Mouse (Mus musculus) skeletal muscle tissue, adult 2 months (tissue): ENCODE results near the gene Ccr6.
"Not testable (repeated sequence)": the region's sequence is repeated elsewhere in the genome, so short reads cannot be mapped to it uniquely, and the experiment has no call there.

Experiments
- DNase-seq: peaks from one replicate; pipeline ENCODE4 v3.0.0-alpha.2; 2012; ENCODE audit warnings: low read depth, low spot score

Ccr6 gene

DNA sequence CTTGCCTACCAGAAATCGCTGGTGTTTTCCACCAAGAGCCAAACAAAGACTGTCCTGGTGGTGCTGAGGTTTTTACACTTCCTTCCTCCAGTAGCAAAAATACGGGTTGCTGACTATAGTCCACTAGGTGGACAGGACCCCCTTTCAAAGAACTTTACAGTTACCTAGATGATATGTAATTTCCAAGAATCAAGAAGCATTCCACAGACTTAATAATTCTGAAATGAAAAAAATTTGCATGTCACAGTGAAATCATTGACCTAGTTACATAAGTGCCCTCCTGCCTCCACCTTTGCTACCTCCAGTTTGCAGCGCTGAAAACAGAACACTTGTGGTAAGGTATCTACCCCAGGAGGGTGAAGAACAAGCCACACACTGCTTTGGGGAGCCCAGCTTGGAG, at the start of gene Ccr6:
TSS of gene Ccr6 (plus strand) at position 301 of the 400 bp plus-strand sequence.
- DNase-seq: no peak

DNA sequence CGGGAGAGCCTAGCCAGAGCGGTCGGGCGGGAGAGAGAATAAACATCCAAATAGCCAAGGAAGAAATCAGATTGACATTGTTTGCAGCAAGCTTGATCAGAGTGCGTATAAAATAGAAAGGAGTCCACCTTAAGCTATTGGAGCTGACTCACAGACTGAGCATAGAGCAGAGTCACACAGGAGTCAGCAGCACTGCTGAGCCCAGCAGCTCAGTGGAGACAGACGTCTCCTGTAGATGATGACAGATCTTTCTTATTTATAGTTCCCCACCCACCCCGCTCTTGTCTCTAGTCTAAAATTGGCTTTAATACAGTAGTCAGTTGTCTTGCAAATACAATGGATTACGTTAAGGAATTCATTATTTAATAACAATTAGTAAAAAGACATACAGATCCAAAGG, 42.2 kb upstream of the Ccr6 start:
- no peak for DNase-seq

DNA sequence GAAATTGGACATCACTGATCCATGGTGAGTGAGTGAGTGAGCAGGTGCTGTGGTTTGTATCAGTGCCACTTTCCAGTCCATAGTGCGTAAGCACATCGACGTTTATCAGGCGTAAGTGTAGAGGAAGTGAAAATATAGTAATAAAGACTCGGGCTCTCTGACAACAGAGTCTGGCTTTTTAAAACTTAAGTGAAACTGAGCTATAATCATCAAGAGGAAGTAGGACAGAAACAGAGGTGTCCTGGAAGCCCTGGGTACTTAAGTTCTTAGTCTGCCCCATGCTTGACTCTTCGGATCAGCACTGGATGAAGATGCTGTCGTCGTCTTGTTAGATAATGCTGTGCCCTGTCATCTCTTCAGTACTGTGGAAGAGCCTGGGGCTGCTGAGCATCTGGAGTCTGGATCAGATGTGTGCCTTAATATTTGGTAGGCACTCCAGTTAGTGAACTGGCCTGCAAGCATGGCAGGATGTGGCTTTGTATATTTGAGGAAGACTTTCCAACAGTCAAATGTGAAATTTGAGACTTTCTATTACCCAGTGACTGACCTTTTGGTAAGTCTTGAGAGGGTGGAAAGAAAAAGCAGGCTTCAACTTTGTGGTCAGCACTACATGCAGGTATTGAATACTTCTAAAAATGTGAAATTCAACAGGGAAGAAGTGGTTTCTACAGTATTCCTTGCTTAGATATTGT, 40.0 kb upstream of the Ccr6 start:
- peak; percentile 31 for DNase-seq

DNA sequence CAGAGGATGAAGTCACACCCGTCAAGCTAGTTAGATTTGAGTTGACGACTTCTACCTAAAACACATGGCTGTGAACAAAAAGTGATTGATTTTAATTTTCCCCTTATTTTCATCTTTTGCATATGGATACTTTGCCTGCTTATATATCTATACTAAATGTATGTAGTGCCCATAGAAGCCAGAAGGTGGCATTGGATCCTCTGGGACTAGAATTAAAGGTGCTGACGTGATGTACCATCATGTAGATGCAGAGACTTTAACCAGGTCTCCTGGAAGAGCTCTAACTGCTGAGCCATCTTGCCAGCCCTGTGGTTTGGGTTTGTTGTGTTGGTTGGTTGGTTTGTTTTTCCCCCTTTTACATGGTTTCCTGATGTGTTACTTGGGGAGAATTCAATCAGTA, 38.2 kb upstream of the Ccr6 start:
- DNase-seq: no peak

DNA sequence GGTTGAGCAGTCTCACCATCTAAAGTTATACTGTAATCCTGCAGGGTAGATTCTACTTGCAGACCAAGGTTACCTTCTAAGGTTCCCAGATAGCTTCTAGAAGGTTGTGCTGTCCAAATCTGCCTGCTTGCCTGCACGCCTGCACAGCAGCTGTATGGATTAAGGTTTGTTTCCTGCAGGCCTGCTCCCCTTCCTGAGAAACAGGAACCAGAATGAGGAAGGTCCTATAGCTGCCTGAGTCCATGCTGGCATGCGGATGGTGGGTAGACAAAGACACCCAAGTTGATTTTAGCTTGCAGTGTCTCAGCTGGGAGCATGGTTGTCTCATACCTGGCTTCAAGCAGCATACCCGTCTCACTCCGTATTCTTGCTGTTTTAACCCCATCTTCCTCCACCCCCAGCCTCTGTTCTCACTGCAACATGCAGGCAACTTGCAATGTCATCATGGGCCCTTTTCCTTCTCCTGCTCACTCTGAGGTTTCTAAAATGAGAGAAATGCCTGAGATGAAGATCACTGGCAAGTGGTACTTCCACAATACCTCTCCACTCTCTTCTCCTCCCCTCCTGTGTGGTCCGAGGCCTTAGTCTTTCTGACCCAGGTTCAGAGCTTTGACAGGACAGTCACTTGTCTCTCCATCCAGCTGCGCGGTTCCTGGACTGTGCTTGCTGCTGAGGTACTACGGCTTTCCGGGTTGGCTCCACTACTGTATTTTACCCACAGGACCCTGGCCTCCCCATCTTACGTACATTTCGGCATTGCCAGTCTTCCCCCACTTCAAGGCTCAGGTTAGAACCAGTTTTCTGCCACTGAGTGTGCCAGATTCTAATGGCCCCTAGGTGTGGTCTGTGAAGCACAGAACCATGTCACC, 36.5 kb upstream of the Ccr6 start:
- peak; percentile 8 for DNase-seq

DNA sequence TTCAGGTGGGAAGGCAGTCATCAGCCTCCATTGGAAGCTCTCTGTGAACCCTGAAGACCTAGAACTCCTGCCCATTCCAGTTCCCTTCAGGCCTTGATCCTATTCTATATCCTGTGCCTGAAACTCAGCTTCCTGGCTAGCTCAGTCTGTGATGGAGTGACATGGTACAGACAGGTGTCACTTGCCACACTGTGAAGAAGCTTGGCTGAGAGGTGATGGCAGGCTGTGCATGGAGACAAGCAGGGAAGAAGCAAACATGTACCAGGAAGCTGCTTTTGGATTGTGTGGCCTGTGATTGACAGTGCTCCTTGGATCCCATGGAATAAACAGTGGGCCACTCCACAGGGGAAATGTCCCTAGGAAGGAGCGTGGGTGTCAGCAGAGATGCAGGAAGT, 35.9 kb upstream of the Ccr6 start:
- DNase-seq: no peak

DNA sequence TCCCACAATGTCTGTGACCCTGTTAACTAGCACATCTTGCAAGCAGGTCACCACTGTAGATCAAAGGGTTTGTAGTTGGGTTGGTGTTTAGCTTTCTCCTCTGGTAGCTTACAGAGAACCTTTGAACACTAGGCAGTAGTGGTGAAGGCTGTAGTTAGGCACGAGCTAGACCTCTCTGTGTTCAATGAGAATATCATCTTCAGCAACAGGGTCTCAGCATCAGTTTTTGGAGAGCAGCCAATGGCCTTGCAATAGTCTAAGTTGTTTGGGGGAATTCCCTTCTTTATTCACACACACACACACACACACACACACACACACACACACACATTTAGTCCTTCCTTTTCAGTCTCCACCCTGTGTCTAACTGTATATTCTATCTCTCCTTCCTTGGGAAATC, 32.4 kb upstream of the Ccr6 start:
- no peak for DNase-seq

DNA sequence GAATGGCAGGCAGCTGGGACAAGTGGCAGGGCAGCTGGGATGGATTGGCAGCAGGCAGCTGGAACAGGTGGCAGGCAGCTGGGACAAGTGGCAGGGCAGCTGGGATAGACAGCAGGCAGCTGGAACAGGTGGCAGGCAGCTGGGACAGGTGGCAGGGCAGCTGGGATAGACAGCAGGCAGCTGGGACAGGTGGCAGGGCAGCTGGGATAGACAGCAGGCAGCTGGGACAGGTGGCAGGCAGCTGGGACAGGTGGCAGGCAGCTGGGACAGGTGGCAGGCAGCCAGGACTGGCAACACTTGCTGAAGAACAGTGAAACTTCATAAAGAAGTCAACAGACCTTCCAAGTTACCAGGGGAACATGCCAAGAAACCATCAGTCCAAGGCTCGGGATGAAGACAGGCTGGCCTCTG, 30.6 kb upstream of the Ccr6 start:
- DNase-seq: not testable (repeated sequence)

DNA sequence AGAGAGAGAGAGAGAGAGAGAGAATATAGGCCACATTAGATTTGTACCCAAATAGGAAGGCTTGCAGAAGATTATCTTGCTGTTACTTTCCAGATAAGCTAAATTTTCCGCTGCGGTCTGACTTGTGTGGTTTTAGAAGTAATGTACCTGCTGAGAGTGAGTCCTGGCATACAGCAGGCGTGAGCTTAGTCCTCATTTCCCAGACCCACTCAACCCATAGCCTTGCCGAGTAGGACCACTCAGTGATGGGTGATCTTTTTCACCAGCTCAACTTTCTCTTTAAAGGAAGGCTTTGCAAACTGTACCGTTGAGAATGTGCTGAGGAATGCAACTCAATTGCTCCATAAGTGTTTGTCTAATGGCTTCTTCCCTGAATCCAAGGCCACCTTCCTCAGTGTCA, 29.2 kb upstream of the Ccr6 start:
- no peak for DNase-seq

DNA sequence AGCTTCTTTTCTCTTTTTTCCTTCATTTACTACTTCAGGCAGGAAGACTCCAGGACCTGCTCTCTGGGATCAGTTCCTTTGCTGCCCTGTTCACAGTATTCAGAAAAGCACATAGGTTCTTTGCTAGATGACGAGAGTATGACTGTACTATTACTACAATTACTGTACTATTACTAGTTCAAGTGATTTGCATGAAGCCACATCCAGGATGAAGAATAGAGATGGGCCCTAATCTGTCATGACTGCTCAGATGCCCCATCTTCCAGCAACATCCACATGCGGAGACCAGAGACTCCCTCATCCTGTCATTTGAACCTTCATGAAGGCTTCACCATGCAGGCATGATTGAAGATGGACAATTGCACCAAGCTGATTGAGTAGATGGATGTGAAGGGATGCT, 26.1 kb upstream of the Ccr6 start:
- no peak for DNase-seq

DNA sequence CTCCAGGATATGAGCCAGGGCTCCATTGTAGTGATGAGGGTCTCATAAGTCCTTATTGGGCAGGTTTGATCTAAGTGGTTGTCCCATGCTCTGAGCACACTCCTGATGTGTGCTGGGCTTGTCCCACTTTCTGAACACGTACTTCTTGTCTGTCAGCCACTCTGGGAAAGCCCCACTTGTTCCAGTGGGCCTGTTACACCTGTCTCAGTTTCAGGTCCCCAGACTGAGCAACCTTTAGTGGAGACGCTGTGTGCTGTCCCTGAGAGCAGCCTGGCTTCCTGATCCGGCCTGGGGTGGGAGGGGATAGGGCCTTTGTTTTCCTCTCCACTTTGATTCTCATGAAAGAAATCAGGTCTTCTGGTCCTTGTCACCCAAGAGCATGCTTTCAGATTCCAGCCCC, 25.7 kb upstream of the Ccr6 start:
- DNase-seq: no peak

DNA sequence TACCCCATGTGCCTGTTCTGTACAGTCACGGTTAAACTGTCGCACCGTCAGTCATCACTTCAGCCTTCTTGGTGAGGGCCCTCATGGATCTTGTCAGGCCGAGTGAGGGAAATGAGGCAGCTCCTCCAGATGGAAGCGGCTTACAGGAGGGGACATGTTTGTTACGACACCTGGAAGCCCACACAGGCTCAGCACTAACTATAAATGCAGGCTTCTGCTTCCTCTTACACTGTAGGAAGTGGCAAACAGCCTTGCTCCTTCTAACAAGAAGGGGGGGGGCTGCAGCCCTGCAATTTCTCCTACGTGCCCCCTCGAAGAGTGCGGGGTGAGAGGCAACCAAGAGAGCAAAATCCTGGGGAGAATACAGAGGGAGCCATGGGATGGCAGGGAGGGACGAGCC, 25.2 kb upstream of the Ccr6 start:
- DNase-seq: no peak

DNA sequence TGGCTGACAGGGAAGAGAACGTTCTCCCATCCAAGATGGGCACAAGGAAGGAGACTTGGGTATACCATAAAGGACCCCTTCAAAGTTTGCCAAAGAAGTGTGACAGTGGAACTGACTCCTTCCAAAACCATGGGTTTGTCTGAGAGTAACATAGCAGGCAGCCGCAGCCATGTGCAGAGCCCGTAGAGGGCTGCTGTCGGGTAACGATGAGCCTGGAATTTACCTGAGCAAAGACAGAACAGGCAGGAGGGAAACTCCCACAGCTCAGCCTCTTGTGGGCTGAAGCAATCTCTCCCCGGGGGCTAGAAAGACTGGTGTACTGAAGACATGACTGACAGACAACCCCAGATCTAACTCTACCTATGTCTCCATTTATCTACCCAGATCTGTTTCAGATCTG, 24.4 kb upstream of the Ccr6 start:
- no peak for DNase-seq

DNA sequence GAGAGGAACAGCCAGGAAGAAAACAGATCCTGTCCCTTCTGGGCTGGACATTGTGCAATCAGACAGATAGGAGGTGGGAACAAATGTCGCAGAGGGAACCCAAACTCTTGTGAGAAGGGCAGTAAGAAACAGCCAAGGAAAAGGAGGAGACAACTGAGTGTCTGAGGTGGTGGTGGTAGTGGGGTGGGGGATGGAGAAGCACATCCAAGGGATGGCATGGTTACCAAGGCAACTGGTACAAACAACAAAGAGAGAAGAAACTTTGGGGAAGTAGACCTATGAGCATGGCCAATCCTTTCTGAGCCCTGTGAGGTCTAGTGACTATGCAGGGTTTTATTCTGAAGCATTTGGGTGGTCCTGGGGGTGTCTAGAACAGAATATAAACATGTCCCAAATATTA, 21.5 kb upstream of the Ccr6 start:
- no peak for DNase-seq

DNA sequence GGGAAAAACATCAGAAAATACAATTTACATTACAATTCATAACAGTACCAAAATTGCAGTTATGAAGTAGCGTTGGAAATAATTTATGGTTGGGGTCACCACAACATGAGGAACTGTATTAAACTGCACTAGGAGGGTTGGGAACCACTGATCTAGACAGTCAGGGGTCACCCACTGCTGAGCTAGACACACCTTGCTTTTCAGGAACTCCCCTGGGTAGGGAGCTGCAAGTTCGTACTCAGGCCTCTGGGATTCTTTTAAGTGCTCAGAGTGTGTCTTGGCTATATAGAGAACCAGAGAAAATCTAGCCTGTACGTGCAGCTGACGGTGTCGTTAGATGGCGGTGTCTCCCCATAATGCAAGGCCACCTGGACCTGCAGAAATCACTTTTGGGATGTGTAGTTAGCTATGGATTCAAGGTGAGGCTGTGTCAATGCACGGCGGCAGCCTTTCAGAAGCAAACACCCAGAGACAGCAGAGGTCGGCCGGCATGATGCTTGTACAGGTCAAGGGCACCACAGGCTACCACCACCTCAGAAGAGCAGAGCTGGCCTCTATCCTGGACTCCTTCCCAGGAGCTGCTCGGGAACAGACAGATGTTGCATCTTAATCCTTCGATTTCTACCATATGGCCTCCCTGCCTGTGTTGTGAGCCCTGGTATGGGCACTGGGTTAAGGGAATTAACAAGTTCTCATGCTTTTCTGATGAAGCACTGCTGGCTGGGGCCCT, 20.7 kb upstream of the Ccr6 start:
- no peak for DNase-seq

DNA sequence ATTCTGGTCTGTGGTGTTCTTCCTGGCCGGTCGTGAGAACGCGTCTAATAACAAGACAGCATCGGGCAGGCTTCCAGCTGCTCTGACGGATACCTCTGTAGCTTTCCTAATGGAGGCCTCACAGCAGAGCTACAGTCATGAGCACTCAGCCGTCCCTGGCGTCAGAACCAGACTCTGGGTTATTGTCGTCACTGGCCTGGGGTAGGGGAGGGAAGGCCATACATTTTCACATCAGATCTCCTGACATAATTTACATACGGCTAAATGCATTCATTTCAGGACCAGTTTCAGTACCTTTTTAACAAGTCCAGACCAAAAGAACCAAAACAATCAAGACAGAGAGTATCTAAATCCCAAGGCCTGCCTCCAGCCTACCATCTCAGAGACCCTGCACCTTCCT, 12.6 kb upstream of the Ccr6 start:
- no peak for DNase-seq

DNA sequence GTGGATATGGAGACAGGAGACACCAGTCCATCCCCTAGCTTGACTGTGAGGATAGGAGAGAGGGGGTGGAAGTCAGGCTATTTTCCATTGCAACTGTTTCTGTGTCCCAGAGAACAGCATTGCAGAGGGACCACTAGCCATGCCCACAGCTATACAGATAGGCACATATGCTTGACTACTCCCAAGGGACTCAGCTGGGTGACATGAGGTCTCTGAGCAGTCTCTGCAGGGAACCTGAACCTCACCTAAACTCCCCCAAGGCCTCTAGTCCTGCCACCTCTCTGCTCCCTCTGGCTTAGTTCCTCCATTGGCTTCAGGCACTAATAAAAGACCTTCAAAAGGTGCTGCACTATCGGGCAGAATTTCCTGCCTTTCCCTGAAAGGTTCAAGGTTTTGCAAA, 11.8 kb upstream of the Ccr6 start:
- DNase-seq: no peak

DNA sequence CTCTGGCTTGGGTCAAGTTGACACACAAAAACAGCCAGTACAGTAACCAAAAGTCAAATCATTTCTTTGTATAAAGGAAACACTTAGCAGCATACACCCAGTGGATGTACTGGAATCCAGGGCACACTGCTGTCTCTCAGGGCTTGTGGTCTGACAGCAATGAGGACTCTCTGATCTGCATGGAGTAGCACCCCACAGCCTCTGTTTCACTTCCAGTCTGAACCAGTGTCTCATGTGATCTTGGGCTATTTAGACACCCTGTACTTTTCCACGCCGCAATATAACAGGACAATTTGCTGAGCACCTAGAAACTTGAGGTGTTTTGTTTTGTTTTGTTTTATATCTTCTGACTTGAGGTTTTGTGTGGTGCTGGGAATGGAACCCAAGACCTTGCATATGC, 10.7 kb upstream of the Ccr6 start:
- no peak for DNase-seq

DNA sequence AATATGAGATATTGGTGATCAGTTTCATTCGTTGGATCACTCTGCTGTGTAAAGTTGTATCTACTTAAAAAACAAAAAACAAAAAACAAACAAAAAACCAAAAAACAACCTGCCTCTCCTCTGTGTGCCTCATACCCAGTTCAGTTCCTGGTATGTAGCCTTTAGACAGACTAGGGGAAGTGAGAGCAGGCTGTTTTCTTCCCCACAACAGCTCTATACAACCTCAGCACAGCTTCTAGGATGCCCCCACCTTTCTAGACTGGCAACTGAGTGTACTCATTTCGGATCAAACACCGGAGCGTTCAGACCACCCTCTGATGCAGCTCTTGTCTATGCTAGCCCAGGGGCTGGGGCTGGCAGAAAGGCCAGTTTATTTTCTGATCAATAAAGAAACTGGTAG, 10.1 kb upstream of the Ccr6 start:
- DNase-seq: no peak

DNA sequence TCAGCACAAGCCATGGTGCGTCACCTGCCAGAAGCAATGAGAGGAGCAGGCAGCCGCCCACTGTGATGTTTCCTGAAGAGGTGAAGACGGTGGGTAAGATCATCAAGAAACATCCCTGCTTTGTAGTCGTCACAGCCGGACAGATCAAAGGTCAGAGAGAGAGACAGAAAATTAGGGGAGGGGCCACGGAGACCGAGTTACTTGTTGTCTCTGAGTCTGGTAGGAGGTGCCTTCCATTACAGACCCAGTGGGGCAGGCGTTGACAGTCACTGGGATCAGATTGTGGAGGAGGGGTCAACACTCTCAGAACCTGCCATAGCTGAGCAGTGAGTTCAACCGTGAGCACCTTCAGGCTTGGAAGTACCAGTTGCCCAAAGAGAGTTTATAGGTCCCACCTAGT, 7.2 kb upstream of the Ccr6 start:
- no peak for DNase-seq

DNA sequence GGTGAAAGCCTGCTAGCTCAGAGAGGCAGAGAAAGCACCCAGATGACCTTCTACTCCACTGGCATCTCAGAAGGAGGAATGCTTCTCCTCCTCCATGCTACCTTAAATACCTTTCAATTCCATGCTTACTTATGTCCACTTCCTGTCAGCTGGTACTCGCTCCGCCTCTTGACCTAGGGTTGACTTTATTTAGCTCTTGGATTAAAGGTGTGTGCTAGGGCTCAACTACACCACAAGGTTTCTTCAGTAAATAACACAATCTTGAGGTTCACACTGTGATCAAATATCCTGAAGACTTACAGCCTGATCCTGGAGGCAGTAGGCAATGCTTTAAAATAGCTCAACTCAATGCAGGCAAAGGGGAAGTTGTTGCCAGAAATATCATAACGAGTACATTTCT, 6.2 kb upstream of the Ccr6 start:
- no peak for DNase-seq

DNA sequence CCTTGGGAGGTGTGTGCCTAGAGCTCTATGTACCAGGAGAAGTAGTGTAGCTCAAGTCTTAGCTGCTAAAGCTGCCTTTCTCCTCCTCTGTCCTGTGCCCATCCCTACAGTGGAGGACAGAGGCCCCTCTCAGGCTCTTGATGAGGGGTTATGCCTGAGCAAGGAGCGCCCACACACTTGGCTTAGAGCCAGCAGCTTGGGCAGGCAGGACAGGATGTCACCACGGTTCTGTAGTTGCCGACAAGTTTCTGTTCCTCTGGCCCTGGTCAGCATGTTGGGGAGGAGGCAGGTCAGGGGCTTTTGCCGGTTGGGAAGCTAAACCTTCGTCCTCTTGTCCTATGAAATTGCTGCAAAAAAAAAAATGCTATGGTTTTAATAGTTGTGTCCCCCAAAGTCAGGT, 3.8 kb upstream of the Ccr6 start:
- peak; percentile 40 for DNase-seq
